Mouse (Mus musculus) ES-E14 (cell line): Measurements from ENCODE around the gene Dbn1. TPM values are rescaled to one million over a fixed set of nuclear protein-coding genes. Genes with fewer than 3 reads are reported as not detected.

Source experiments
- DNase-seq: peaks from one replicate; pipeline ENCODE4 v3.0.0-alpha.2; 2013; ENCODE audit warnings: low read depth, low spot score
- H3K27ac ChIP-seq: 2 replicates; pipeline ENCODE4 v1.5.1; 2012; ENCODE audit warnings: low read depth, mild to moderate bottlenecking, low read length, moderate library complexity, mixed read lengths; ENCODE audit not compliant: poor library complexity, insufficient read depth, severe bottlenecking
- H3K36me3 ChIP-seq: 2 replicates; pipeline ENCODE4 v1.6.1; 2012; ENCODE audit warnings: mild to moderate bottlenecking, low read length, moderate library complexity, mixed read lengths; ENCODE audit not compliant: control insufficient read depth, poor library complexity, insufficient read depth, severe bottlenecking
- H3K4me1 ChIP-seq, 2 experiments: fragments of 150-350 bp in 1 of 2; sonication (generic) in 1 of 2; 2 replicates each; pipeline ENCODE4 v1.6.1; 2012; ENCODE audit warnings: low read length in 2 of 2, mild to moderate bottlenecking in 1 of 2, mixed read lengths in 1 of 2; ENCODE audit not compliant: control insufficient read depth in 2 of 2, insufficient read depth in 2 of 2, poor library complexity in 1 of 2
- H3K4me3 ChIP-seq, 2 experiments: fragments of 150-350 bp in 1 of 2; sonication (generic) in 1 of 2; 2 replicates each; pipeline ENCODE4 v1.5.1; 2012; ENCODE audit warnings: low read length in 2 of 2, low read depth in 1 of 2, mild to moderate bottlenecking in 1 of 2, mixed read lengths in 1 of 2; ENCODE audit not compliant: insufficient read depth in 1 of 2, poor library complexity in 1 of 2, severe bottlenecking in 1 of 2
- H3K9ac ChIP-seq: 2 replicates; pipeline ENCODE4 v1.6.1; 2012; ENCODE audit warnings: low read depth, mild to moderate bottlenecking, low read length, mixed read lengths; ENCODE audit not compliant: poor library complexity, insufficient read depth, severe bottlenecking
- H3K9me3 ChIP-seq: fragments of 150-350 bp; sonication (generic); 2 replicates; pipeline ENCODE4 v1.6.1; 2012; ENCODE audit warnings: low read depth, mild to moderate bottlenecking, low read length; ENCODE audit not compliant: control insufficient read depth, insufficient read depth
- CHD2 ChIP-seq: IDR thresholded peaks from 2 replicates; pipeline ENCODE4 v1.6.1; 2014; ENCODE audit warnings: mild to moderate bottlenecking, low read depth, low read length, inconsistent platforms
- HCFC1 ChIP-seq: IDR thresholded peaks from 2 replicates; pipeline ENCODE4 v1.6.1; 2012; ENCODE audit warnings: low read length, inconsistent platforms, borderline replicate concordance; ENCODE audit not compliant: insufficient read depth
- MAFK ChIP-seq: IDR thresholded peaks from 2 replicates; pipeline ENCODE4 v1.6.1; 2014; ENCODE audit warnings: mild to moderate bottlenecking, low read depth, low read length, inconsistent platforms; ENCODE audit not compliant: insufficient read depth
- ZC3H11A ChIP-seq: IDR thresholded peaks from 2 replicates; pipeline ENCODE4 v1.6.1; 2012; ENCODE audit warnings: low read depth, mild to moderate bottlenecking, inconsistent platforms, low read length, borderline replicate concordance
- ZNF384 ChIP-seq: IDR thresholded peaks from 2 replicates; pipeline ENCODE4 v1.6.1; 2012; ENCODE audit warnings: low read depth, low read length, inconsistent platforms
- in situ Hi-C, 2 experiments: fragments of 600-800 bp; cut with MboI; formaldehyde crosslinking; loops; one replicate each; pipeline ENCODE4 v1.15.1; 2025; ENCODE audit warnings: low sequenced_read_pairs in 2 of 2, inconsistent platforms in 1 of 2; ENCODE audit not compliant: unreplicated experiment in 2 of 2
- total RNA-seq: library from RNA; depleted of rRNA; stranded (reverse); fragments of 300-350 nt; gene quantifications from 2 replicates; pipeline ENCODE4 v1.2.3, GENCODE M21; 2012; rRNA removed

Dbn1 gene
- total RNA-seq, 1 experiment: 77.0 TPM

DNA sequence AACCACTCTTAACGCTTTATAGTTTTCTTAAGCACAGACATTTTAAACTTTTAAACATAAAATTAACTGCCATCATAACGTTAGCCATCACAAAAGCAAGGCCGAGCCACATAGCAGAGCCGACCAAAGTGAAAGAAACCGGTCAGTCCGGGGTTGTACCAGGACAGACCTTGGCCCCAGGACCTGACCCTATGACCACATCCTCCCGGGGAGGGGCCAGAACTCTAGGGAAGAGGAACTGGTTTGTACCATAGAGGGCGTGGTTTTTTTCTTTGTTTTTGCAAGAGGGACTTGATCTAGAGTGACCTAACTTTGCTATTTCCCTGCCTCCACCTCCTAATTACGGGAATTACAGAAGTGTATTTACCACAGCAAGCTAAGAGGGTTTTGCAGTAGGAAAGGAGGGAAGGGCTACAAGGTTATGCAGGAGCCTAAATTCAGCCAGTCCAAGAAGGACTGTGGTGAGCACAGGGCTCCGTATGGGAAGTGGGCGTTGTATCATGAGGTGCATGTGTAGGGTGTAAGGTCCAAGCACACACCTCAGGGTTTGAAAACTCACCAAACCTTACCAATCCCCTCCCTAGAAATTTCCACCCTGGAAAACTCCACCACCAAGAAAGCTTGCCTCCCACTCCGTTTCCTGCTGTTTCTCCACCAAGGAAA lies 58.6 kb downstream of the Dbn1 start:
- no peaks in the 10 kb centered on the region for H3K36me3 ChIP-seq
- no peak overlapping the region for H3K9ac ChIP-seq
- H3K4me3 ChIP-seq: no peak overlapping the region
- in situ Hi-C loops: no loop called here
- 0 out of 4 replicates have a peak, but pooled peaks cover 0 to 2% of the 10 kb centered on the region in 2 experiments for H3K4me1 ChIP-seq
- TF ChIP-seq HCFC1 (no peak), ZC3H11A (no peak), ZNF384 (no peak), CHD2 (no peak), MAFK (no peak)
- H3K27ac ChIP-seq: no peak overlapping the region
- DNase-seq: no peak
- H3K9me3 ChIP-seq: no peaks in the 10 kb centered on the region

GRCm38 (mm10) chr13:55426613-55427012 lies 61.3 kb downstream of the Dbn1 start, which contains the start of gene F12:
Gene F12, minus strand, starts transcription at chr13:55426793.
- no peaks in the 10 kb centered on the region for H3K36me3 ChIP-seq
- TF ChIP-seq CHD2 (no peak), ZC3H11A (no peak), MAFK (no peak), ZNF384 (no peak), HCFC1 (no peak)
- no peaks in the 10 kb centered on the region for H3K9me3 ChIP-seq
- H3K4me3 ChIP-seq: no peak within 1 kb of the TSS
- in situ Hi-C loops: no loop called here
- no peak within 1 kb of the TSS for H3K9ac ChIP-seq
- peaks cover 0 to 4% of the 10 kb centered on the region in 2 experiments; a peak in 1 of 4 replicates for H3K4me1 ChIP-seq
- DNase-seq: no peak
- H3K27ac ChIP-seq: no peak within 1 kb of the TSS

Other genes with a start within 250 kb of the Dbn1 start
- gene Prelid1, start 167.6 kb downstream of the Dbn1 start, total RNA-seq: 198 and 217 TPM in 2 replicates
- gene Rab24, start 166.2 kb downstream of the Dbn1 start, total RNA-seq: 67.5 and 79.4 TPM in 2 replicates
- gene Mxd3, start 158.3 kb downstream of the Dbn1 start, total RNA-seq: 12.5 and 19.8 TPM in 2 replicates
- gene Lman2, start 125.3 kb downstream of the Dbn1 start, total RNA-seq: 195 and 272 TPM in 2 replicates
- 0.62 and 1.4 TPM in 2 replicates for gene Rgs14, start 118.4 kb downstream of the Dbn1 start, total RNA-seq
- gene Slc34a1, start 89.9 kb downstream of the Dbn1 start, total RNA-seq: not detected in 2 replicates
- not detected in 2 replicates for gene Pfn3, start 72.9 kb downstream of the Dbn1 start, total RNA-seq
- not detected in 2 replicates for gene F12, start 61.3 kb downstream of the Dbn1 start, total RNA-seq
- gene Grk6, start 43.0 kb downstream of the Dbn1 start, total RNA-seq: 74.7 and 132 TPM in 2 replicates
- gene Prr7, start 23.8 kb downstream of the Dbn1 start, total RNA-seq: 2.5 and 5.8 TPM in 2 replicates
- 46.7 and 58.2 TPM in 2 replicates for gene Pdlim7, start 25.6 kb upstream of the Dbn1 start, total RNA-seq
- gene Dok3, start 41.2 kb upstream of the Dbn1 start, total RNA-seq: 0.98 and 1.7 TPM in 2 replicates
- 85.9 and 120 TPM in 2 replicates for gene Ddx41, start 48.5 kb upstream of the Dbn1 start, total RNA-seq
- 50.8 and 77.5 TPM in 2 replicates for gene Fam193b, start 83.0 kb upstream of the Dbn1 start, total RNA-seq
- 363 and 460 TPM in 2 replicates for gene Tmed9, start 85.6 kb upstream of the Dbn1 start, total RNA-seq
- gene B4galt7, start 111.8 kb upstream of the Dbn1 start, total RNA-seq: 21.0 and 24.3 TPM in 2 replicates
- gene Caml, start 134.9 kb upstream of the Dbn1 start, total RNA-seq: 47.8 and 56.3 TPM in 2 replicates
- gene Ddx46, start 146.9 kb upstream of the Dbn1 start, total RNA-seq: 45.5 and 56.4 TPM in 2 replicates
- gene B230219D22Rik, start 205.0 kb upstream of the Dbn1 start, total RNA-seq: 32.1 and 40.0 TPM in 2 replicates
- 56.9 and 61.5 TPM in 2 replicates for gene Txndc15, start 226.5 kb upstream of the Dbn1 start, total RNA-seq
- 9.2 and 10.8 TPM in 2 replicates for gene Pcbd2, start 239.3 kb upstream of the Dbn1 start, total RNA-seq